Mouse (Mus musculus) embryonic facial prominence, embryonic 14.5 days (tissue): ENCODE results near the gene Vpreb2. TPM values are rescaled to one million over a fixed set of nuclear protein-coding genes. Genes with fewer than 3 reads are reported as not detected.
"Not testable (repeated sequence)": the region's sequence is repeated elsewhere in the genome, so short reads cannot be mapped to it uniquely, and the experiment has no call there.

Experiments used
- ATAC-seq: fragments of 200-750 bp; cut with Nextera tagmentation; 2 replicates; pipeline ENCODE4 v1.8.0; 2017; ENCODE audit warnings: low read depth, moderate number of reproducible peaks, moderate TSS enrichment
- DNase-seq: peaks from one replicate; pipeline ENCODE4 v3.0.0-alpha.2; 2015; ENCODE audit warnings: low spot score
- H3K27ac ChIP-seq: fragments of 300-500 bp; sonication (generic); replicated peaks from 2 replicates; pipeline ENCODE4 v1.5.1; 2014; ENCODE audit warnings: low read depth, mild to moderate bottlenecking, low read length, moderate library complexity
- H3K27me3 ChIP-seq: fragments of 300-500 bp; sonication (generic); replicated peaks from 2 replicates; pipeline ENCODE4 v1.6.1; 2014; ENCODE audit warnings: low read length; ENCODE audit not compliant: control insufficient read depth, insufficient read depth
- H3K36me3 ChIP-seq: fragments of 300-500 bp; sonication (generic); 2 replicates; pipeline ENCODE4 v1.6.1; 2014; ENCODE audit warnings: low read length, mixed read lengths; ENCODE audit not compliant: control insufficient read depth, insufficient read depth
- H3K4me1 ChIP-seq: fragments of 300-500 bp; sonication (generic); 2 replicates; pipeline ENCODE4 v1.6.1; 2014; ENCODE audit warnings: antibody characterized with exemption, low read length; ENCODE audit not compliant: control insufficient read depth, insufficient read depth
- H3K4me2 ChIP-seq: fragments of 300-500 bp; sonication (generic); 2 replicates; pipeline ENCODE4 v1.6.1; 2014; ENCODE audit warnings: low read depth, mild to moderate bottlenecking, low read length, moderate library complexity, mixed read lengths
- H3K4me3 ChIP-seq: fragments of 300-500 bp; sonication (generic); 2 replicates; pipeline ENCODE4 v1.5.1; 2014; ENCODE audit warnings: low read depth, mild to moderate bottlenecking, low read length
- H3K9ac ChIP-seq: fragments of 300-500 bp; sonication (generic); 2 replicates; pipeline ENCODE4 v1.6.1; 2014; ENCODE audit warnings: low read depth, mild to moderate bottlenecking, low read length, moderate library complexity, mixed read lengths
- H3K9me3 ChIP-seq: fragments of 300-500 bp; sonication (generic); 2 replicates; pipeline ENCODE4 v1.6.1; 2016; ENCODE audit warnings: low read length; ENCODE audit not compliant: control insufficient read depth
- WGBS: fragments of 180-500 bp; shearing (Covaris S2); extraction: QIAGEN DNeasy Blood & Tissue Kit; methylation state at CpG from one replicate; pipeline ENCODE4 v1.1.7; 2014; 5-methylcytosine and 5-hydroxymethylcytosine counted together
- polyA plus RNA-seq: library from polyadenylated mRNA; unstranded; fragments of >200 nt; fragmentation: Nextera tagmentation; extraction: Ambion mirVana; gene quantifications from 2 replicates; pipeline ENCODE4 v1.2.1, GENCODE M21; 2014

Vpreb2 gene
- polyA plus RNA-seq, 1 experiment from 2014 or later = not detected

DNA sequence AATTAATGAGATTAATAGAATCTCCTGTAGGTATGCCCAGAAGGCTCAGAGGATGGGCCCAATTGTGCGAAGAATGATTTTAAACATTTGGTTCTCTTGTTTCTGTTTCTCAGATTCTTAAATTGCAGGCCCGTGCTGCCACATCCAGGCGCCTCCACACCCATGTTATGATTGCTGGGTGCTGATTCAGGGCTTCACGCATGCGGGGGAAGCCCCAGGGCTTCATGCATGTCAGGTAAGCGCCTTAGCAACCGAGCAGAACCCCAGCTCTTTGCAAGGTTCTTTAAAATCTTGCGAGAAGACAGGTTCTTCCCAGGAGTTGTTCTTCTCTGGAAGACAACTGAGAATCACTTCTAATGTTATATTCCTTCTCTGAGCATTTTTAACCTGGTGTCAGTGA is 36.8 kb upstream of the Vpreb2 start:
- Histone ChIP-seq H3K4me3 (no peak overlapping the region), H3K4me1 (no peaks in the 10 kb centered on the region), H3K9ac (no peak overlapping the region), H3K27me3 (no peaks in the 10 kb centered on the region), H3K27ac (no peak overlapping the region), H3K9me3 (no peaks in the 10 kb centered on the region), H3K36me3 (no peaks in the 10 kb centered on the region), H3K4me2 (no peak overlapping the region)
- 45% methylated on average over 8 of the region's 8 CpGs for WGBS
- ATAC-seq (no peak), DNase-seq (no peak)

DNA sequence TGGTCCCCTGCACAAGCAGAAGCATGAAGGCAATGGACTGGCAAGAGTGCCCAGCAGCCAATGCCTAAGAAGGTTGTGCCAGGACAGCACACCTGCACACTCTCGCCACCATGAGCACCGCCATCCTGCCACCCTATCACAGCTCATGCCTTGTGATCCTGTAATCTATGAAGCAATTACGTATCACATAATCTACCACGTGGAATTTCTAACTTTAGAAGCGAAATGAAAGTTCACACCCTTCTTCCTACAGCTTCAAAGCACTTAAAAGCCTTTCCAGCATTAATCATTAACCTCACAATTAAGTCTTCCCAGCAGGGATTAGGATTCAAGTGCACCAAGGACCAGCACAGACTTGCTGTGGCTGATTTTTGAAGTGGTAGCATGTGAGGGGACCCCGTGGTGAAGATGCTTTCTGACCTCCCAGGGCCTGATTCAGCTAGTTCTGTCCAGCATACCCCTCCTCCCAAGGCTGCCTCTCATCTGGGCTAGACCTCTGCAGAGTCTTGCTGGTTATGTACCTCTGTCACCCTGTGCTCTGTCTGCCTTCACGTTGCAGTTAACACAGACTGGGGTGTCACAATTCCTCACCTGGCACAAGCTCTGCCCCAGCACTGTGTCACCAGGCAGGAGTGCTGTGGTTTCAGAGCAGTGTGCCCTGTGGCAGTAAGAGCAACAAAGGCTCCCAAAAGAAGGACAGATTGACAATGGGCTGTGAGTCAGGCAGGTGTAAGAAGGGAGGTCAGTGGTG is 35.0 kb upstream of the Vpreb2 start:
- H3K9ac ChIP-seq = no peak overlapping the region
- H3K27ac ChIP-seq = no peak overlapping the region
- no peak overlapping the region for H3K4me3 ChIP-seq
- H3K36me3 ChIP-seq = no peaks in the 10 kb centered on the region
- DNase-seq = no peak
- WGBS = 61% methylated on average over 7 of the region's 7 CpGs
- H3K4me1 ChIP-seq = no peaks in the 10 kb centered on the region
- H3K4me2 ChIP-seq = no peak overlapping the region
- H3K9me3 ChIP-seq = no peaks in the 10 kb centered on the region
- H3K27me3 ChIP-seq = no peaks in the 10 kb centered on the region
- no peak for ATAC-seq

DNA sequence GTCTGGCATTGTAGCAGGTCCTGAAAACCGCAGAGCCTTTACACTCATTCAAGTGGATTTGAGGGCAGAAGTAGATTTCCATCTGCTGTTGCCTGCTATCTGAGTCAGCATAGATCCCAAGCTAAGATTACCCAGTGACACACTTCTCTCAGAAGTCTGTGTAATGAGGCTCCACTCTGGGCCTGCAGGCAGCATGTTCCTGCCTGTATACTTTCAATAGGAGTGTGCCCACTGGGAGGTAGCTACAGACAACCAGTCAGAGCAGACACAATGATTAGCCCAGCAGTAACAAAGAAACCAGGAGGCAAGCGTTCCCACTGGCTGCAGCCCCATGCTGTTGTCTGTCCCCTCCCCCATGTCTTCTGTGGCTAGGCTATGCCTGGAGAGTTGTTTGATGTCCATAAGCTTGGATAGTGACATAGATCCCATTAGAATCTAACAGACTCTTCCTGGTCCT is 30.8 kb upstream of the Vpreb2 start:
- no peaks in the 10 kb centered on the region for H3K4me1 ChIP-seq
- H3K4me2 ChIP-seq = no peak overlapping the region
- no peaks in the 10 kb centered on the region for H3K9me3 ChIP-seq
- 25% methylated on average over 2 of the region's 2 CpGs for WGBS
- H3K36me3 ChIP-seq = no peaks in the 10 kb centered on the region
- H3K27me3 ChIP-seq = no peaks in the 10 kb centered on the region
- H3K9ac ChIP-seq = no peak overlapping the region
- peak; percentile 70 for DNase-seq
- ATAC-seq = peak; percentile 86
- no peak overlapping the region for H3K27ac ChIP-seq
- no peak overlapping the region for H3K4me3 ChIP-seq

DNA sequence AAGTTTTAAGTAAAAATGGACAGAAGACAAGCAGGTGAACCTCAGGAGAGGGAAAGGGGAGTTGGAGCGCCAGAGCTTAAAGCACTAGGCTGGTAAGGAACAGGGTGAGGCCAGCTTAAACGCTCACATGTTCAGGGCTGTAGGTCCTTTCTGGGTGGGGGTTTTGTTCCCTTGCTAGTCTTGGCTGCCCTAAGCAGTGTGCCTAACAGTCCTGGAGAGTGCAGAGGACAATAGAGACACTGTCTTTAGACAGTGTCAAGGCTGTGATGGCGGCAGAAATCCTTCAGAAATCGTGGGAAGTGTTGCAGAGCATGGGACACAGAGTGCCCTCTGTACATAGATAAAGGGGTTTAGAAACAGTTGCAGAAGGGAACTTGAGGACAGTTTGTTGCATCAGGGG is 30.2 kb upstream of the Vpreb2 start:
- WGBS = 39% methylated on average over 4 of the region's 4 CpGs
- Histone ChIP-seq H3K9ac (no peak overlapping the region), H3K4me2 (no peak overlapping the region), H3K9me3 (no peaks in the 10 kb centered on the region), H3K4me3 (no peak overlapping the region), H3K27ac (no peak overlapping the region), H3K36me3 (no peaks in the 10 kb centered on the region), H3K4me1 (no peaks in the 10 kb centered on the region), H3K27me3 (no peaks in the 10 kb centered on the region)
- peak; percentile 26; the same call in 1 of the 2 replicates for ATAC-seq
- no peak for DNase-seq

DNA sequence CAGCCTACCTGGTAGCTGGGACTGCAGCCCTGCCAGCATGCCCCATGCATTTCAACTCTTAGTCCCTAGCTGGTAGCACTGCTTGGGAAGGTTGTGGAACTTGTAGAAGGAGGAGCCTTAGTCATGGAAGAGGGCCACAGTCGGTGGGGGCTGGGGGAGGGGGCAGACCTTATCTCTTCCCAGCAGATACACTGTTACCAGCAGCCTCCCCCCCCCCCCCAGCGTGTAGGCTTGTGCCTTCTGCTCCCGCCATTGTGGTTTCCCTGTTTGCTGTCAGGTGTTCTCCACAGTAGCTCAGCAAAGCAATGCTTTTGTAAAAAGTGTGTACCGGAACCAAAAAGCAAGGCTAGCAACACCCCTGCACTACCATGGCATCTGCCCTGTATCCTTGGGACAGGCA is 28.6 kb upstream of the Vpreb2 start:
- Histone ChIP-seq H3K27ac (no peak overlapping the region), H3K36me3 (no peaks in the 10 kb centered on the region), H3K4me1 (no peaks in the 10 kb centered on the region), H3K27me3 (no peaks in the 10 kb centered on the region), H3K4me2 (no peak overlapping the region), H3K9me3 (no peaks in the 10 kb centered on the region), H3K4me3 (no peak overlapping the region), H3K9ac (no peak overlapping the region)
- 86% methylated on average over 4 of the region's 4 CpGs for WGBS
- no peak for DNase-seq
- ATAC-seq = no peak

DNA sequence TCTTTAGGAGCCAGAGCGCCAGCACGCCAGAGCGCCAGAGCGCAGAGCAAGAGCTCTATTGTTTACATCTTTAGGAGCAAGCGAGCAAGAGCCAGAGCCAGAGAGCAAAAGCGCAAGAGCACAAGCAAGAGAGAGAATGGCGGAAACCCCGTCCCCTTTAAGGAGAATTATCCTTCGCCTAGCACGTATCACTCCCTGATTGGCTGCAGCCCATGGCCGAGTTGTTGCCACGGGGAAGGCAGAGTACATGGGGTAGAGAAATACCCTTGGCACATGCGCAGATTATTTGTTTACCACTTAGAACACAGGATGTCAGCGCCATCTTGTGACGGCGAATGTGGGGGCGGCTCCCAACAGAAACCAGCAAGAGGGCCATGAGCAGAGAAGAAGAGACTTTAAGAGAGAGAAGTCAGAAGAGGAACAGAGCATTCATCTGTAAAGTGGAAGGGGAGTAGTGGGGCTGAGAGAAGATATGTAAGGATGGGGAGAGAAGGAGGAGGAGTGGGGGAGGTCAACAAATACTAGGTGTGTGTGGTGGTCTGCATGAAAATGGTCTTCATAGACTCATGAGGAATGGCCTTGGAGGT is 24.1 kb upstream of the Vpreb2 start:
- not testable (repeated sequence) for H3K4me1 ChIP-seq, H3K4me2 ChIP-seq, DNase-seq, H3K4me3 ChIP-seq, H3K27me3 ChIP-seq, H3K36me3 ChIP-seq, H3K9me3 ChIP-seq, H3K27ac ChIP-seq, H3K9ac ChIP-seq, ATAC-seq
- WGBS = 95% methylated on average over 16 of the region's 17 CpGs

DNA sequence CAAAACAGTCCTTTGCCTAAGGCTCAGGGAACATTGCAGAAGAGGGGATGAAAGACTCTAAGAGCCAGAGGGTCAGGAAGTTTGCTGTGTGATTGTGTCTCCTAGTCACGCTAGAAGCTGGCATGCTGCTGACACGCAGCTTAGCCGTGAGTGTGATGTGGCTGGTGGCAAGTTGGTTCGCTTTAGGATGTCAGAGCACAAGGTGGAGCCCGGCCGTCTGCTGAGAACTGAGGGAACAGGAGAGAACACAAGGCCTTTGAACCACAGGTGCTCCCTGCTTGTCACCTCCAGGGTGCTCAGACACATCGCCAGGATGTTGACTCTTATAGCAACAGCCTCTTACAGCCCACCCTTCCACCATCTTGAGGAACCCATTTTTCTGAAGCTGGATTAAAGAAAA is 18.1 kb upstream of the Vpreb2 start:
- no peaks in the 10 kb centered on the region for H3K36me3 ChIP-seq
- H3K27me3 ChIP-seq = no peaks in the 10 kb centered on the region
- ATAC-seq (no peak), DNase-seq (no peak)
- no peak overlapping the region for H3K4me3 ChIP-seq
- H3K4me2 ChIP-seq = no peak overlapping the region
- H3K9me3 ChIP-seq = no peaks in the 10 kb centered on the region
- no peak overlapping the region for H3K9ac ChIP-seq
- no peak overlapping the region for H3K27ac ChIP-seq
- WGBS = 70% methylated on average over 7 of the region's 7 CpGs
- H3K4me1 ChIP-seq = no peaks in the 10 kb centered on the region

DNA sequence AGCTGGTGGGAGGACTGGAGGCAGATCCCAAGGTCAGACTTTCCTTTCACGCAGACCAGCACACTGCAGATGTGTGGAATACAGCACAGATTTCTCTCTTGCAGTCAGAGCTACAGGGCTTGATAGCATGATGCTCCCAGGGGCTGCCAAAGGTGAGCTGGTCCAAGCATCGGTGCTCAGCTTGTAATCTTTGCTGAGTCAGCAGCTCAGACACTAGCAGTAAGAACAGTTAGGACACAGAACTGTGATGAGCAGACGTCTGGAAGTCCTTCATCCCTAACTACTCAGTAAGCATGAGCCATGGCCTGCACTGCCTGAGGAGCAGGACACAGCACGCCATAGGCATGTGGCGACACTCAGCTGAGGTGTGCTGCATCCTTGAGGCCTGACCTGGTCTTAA is 8.4 kb upstream of the Vpreb2 start:
- no peaks in the 10 kb centered on the region for H3K36me3 ChIP-seq
- no peak overlapping the region for H3K27ac ChIP-seq
- no peak overlapping the region for H3K9ac ChIP-seq
- ATAC-seq (no peak), DNase-seq (no peak)
- no peak overlapping the region for H3K4me3 ChIP-seq
- H3K4me1 ChIP-seq = no peaks in the 10 kb centered on the region
- H3K4me2 ChIP-seq = no peak overlapping the region
- H3K27me3 ChIP-seq = no peaks in the 10 kb centered on the region; the same call in 1 of the 2 replicates
- no peaks in the 10 kb centered on the region for H3K9me3 ChIP-seq
- WGBS = 67% methylated on average over 5 of the region's 5 CpGs

DNA sequence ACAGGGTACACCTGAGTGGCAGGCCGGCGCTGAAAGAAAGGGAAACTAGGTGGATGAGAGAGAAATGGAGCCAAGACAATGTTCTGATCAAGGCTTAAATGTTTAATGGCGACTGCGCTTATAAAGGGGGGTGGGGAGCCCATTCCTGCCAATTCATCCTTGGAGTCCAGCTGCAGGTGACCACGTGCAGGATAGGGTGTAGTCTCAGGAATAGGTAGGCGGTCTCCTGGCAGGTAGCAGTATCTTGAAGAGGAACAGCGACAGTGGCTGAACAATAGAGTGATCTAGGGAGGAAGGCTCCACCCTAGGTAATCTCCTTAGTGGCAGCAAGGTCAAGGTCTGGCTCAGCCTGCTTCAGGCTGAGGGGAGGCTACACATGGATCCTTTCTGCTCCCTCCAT is 2.4 kb upstream of the Vpreb2 start:
- not testable (repeated sequence) for H3K27ac ChIP-seq, H3K9me3 ChIP-seq, DNase-seq, H3K4me2 ChIP-seq, H3K27me3 ChIP-seq, H3K4me1 ChIP-seq, H3K9ac ChIP-seq, H3K36me3 ChIP-seq, ATAC-seq, H3K4me3 ChIP-seq
- 70% methylated on average over 6 of the region's 7 CpGs for WGBS
